ENCODE assay signal across 8 mouse cellular contexts in the genomic region with DNA sequence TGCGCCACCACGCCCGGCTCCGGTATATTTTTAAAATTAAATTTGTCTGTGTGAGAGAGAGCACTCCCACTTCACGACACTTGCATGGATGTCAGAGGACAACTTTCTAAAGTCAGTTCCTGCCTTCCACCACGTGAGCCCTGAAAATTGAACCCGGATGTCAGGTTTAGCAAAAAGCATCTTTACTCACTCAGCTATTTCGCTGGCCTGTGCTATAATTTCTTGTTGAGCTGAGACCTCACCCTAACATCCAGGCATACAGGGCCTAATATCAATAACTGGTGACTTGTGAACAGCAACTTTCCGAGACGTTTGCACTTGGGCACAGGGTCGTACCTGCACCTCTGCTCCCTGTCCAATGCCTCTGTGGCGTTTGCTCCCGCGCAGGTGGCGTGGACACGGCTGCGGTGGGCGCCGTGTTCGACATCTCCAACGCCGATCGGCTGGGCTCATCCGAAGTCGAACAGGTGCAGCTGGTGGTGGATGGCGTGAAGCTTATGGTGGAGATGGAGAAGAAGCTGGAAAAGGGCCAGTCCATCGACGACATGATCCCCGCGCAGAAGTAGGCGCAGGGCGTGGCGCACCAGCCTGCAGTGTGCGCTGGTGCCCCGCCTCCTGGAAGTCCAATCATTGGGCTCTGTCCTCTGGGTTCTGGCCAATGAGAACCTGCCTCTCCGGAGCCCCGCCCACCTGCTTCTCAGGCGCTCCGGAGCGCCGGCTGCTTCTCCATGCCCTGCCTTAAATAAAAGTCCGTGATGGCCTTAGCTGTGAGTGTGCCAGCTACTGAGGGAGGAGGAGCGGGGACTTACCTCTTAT. TPM values are rescaled to one million over a fixed set of nuclear protein-coding genes. Genes with fewer than 3 reads are reported as not detected.
A peak's percentile ranks its signal among the peaks of the same experiment; 100 is the strongest.
DNase-seq lines count a peak whose midpoint lies in the region; ATAC-seq and TF ChIP-seq lines count a peak whose summit lies in the region.

No protein-coding gene starts in this region.

- TF ChIP-seq CTCF in CH12.LX (conservative IDR thresholded peaks at IDR 0.05 in 1 of 2, IDR thresholded peaks at IDR 0.05 in 1 of 2; ENCODE audit: low read depth in 2 of 2, low read length in 2 of 2), result no peak

- no peak for TF ChIP-seq RAD21 in CH12.LX (IDR thresholded peaks at IDR 0.05; ENCODE audit: low read depth, low read length)

- no peaks in the 10 kb centered on the region for H3K9me3 ChIP-seq in CH12.LX (replicated peaks; ENCODE audit: low read length)
- no peaks in the 10 kb centered on the region for H3K9me3 ChIP-seq in forebrain, embryonic 12.5 days
- no peaks in the 10 kb centered on the region for H3K9me3 ChIP-seq in liver, embryonic 16.5 days (replicated peaks; ENCODE audit: control insufficient read depth, low read length)
- no peaks in the 10 kb centered on the region for H3K9me3 ChIP-seq in neural tube, embryonic 13.5 days

- no peak overlapping the region for H3K27ac ChIP-seq in CH12.LX (ENCODE audit: insufficient read depth, low read depth)
- H3K27ac ChIP-seq in forebrain, embryonic 12.5 days, result no peak overlapping the region
- no peak overlapping the region for H3K27ac ChIP-seq in liver, embryonic 16.5 days (ENCODE audit: low read length)
- no peak overlapping the region for H3K27ac ChIP-seq in neural tube, embryonic 13.5 days (replicated peaks)

- peak overlapping the region; percentile 29; the same call in 1 of the 2 replicates for H3K9ac ChIP-seq in CH12.LX (ENCODE audit: insufficient read depth, low read depth)
- peak overlapping the region; percentile 33; the same call in 1 of the 2 replicates for H3K9ac ChIP-seq in forebrain, embryonic 12.5 days
- H3K9ac ChIP-seq in liver, embryonic 16.5 days (ENCODE audit: low read depth, low read length), result no peak overlapping the region
- peak overlapping the region; percentile 54 for H3K9ac ChIP-seq in neural tube, embryonic 13.5 days

- H3K79me2 ChIP-seq in CH12.LX (replicated peaks; ENCODE audit: control insufficient read depth, extremely low read depth, insufficient read depth, poor library complexity, severe bottlenecking), result no peaks in the 10 kb centered on the region

- ATAC-seq in cerebellum, adult (ENCODE audit: insufficient number of reproducible peaks, low FRiP score, low TSS enrichment), result peak; percentile 79; the same call in 1 of the 2 replicates
- peak; percentile 97 for ATAC-seq in forebrain, embryonic 12.5 days (ENCODE audit: low FRiP score)
- peak; percentile 96 for ATAC-seq in liver, embryonic 16.5 days (ENCODE audit: low read depth)
- peak; percentile 97 for ATAC-seq in neural tube, embryonic 13.5 days (ENCODE audit: low read depth)

- peak overlapping the region; percentile 73 for H3K4me2 ChIP-seq in CH12.LX (ENCODE audit: insufficient read depth, low read depth, poor library complexity, severe bottlenecking)
- peak overlapping the region; percentile 72 for H3K4me2 ChIP-seq in forebrain, embryonic 12.5 days
- H3K4me2 ChIP-seq in liver, embryonic 16.5 days (ENCODE audit: low read depth, low read length), result peak overlapping the region; percentile 63
- H3K4me2 ChIP-seq in neural tube, embryonic 13.5 days, result peak overlapping the region; percentile 62

- no peak for TF ChIP-seq EP300 in CH12.LX (IDR thresholded peaks at IDR 0.05; ENCODE audit: low read length)

- in situ Hi-C loops in CH12.LX (cut with MboI; ENCODE audit: low pct_ligation_motif_present, low pct_unique_long_range_greater_than_20kb, low sequenced_read_pairs), result loop anchor here (25.0 kb wide), 2 partner anchors 141 to 441 kb away; a partner anchor contains a TSS

- TF ChIP-seq POLR2A in CH12.LX (IDR thresholded peaks at IDR 0.05; ENCODE audit: low read depth, low read length), result peak; percentile 34; the same call in 1 of the 2 replicates

- WGBS in forebrain, embryonic 12.5 days, result 14% methylated on average over 43 of the region's 43 CpGs
- 12% methylated on average over 39 of the region's 43 CpGs for WGBS in large intestine, adult 2 months
- WGBS in liver, embryonic 16.5 days (ENCODE audit: insufficient replicate concordance), result 10% methylated on average over 43 of the region's 43 CpGs
- WGBS in neural tube, embryonic 13.5 days, result 13% methylated on average over 43 of the region's 43 CpGs

- DNase-seq in CH12.LX (ENCODE audit: extremely low read depth), result peak; percentile 88
- DNase-seq in heart, postnatal 10 days, result peak; percentile 88 to 89
- DNase-seq in large intestine, adult 2 months (ENCODE audit: low read depth, low spot score), result peak; percentile 76
- peak; percentile 79 for DNase-seq in telencephalon, adult 2 months (ENCODE audit: low read depth, low spot score)

- peaks cover 3 to 14% of the 10 kb centered on the region in 2 experiments for H3K36me3 ChIP-seq in CH12.LX (replicated peaks in 1 of 2; ENCODE audit: control insufficient read depth in 1 of 2, insufficient read depth in 1 of 2, low read length in 1 of 2)
- H3K36me3 ChIP-seq in forebrain, embryonic 12.5 days (replicated peaks), result peaks cover 13% of the 10 kb centered on the region
- H3K36me3 ChIP-seq in liver, embryonic 16.5 days (ENCODE audit: control insufficient read depth, insufficient read depth), result no peaks in the 10 kb centered on the region
- peaks cover 17% of the 10 kb centered on the region for H3K36me3 ChIP-seq in neural tube, embryonic 13.5 days

- dilution Hi-C loops in CH12.LX (cut with MboI; ENCODE audit: extremely low pct_ligation_motif_present, extremely low pct_unique_long_range_greater_than_20kb, low sequenced_read_pairs), result no loop called here

- H3K4me1 ChIP-seq in CH12.LX (ENCODE audit: control insufficient read depth in 1 of 2, insufficient read depth in 2 of 2), result peaks cover 3 to 19% of the 10 kb centered on the region in 2 experiments
- peaks cover 11% of the 10 kb centered on the region for H3K4me1 ChIP-seq in forebrain, embryonic 12.5 days
- peaks cover 12% of the 10 kb centered on the region for H3K4me1 ChIP-seq in liver, embryonic 16.5 days (ENCODE audit: control insufficient read depth, low read depth, low read length)
- H3K4me1 ChIP-seq in neural tube, embryonic 13.5 days (replicated peaks), result peaks cover 13% of the 10 kb centered on the region; the same call in 1 of the 2 replicates

- peak overlapping the region in 2 of 3 experiments; percentile 19 to 67 for H3K4me3 ChIP-seq in CH12.LX (replicated peaks in 1 of 3; ENCODE audit: low read depth in 2 of 3, low read length in 2 of 3, poor library complexity in 1 of 3)
- H3K4me3 ChIP-seq in forebrain, embryonic 12.5 days (replicated peaks), result peak overlapping the region; percentile 43
- H3K4me3 ChIP-seq in liver, embryonic 16.5 days (ENCODE audit: low read depth, low read length), result peak overlapping the region; percentile 36; the same call in 1 of the 2 replicates
- peak overlapping the region; percentile 39 for H3K4me3 ChIP-seq in neural tube, embryonic 13.5 days

- H3K27me3 ChIP-seq in CH12.LX (replicated peaks), result peaks cover 42% of the 10 kb centered on the region
- H3K27me3 ChIP-seq in forebrain, embryonic 12.5 days, result peaks cover 70% of the 10 kb centered on the region
- peaks cover 37% of the 10 kb centered on the region for H3K27me3 ChIP-seq in liver, embryonic 16.5 days (ENCODE audit: control insufficient read depth, insufficient read depth, low read depth, low read length)
- peaks cover 65% of the 10 kb centered on the region for H3K27me3 ChIP-seq in neural tube, embryonic 13.5 days

- intact Hi-C loops in heart, postnatal 10 days (cut with DNase I), result no loop called here

RNA-seq across cellular contexts. Expression of a gene that starts 16.5 kb away (rescaled TPM):
- total RNA-seq in CH12.LX (2012; rRNA removed) (0.21 and 0.47 TPM in 2 replicates), CH12.LX (2014; rRNA removed) (0.08 and 0.92 TPM in 2 replicates)
- not detected in 2 replicates for polyA plus RNA-seq in CH12.LX (2012; ENCODE audit: insufficient read length, low read depth)
- polyA plus RNA-seq in forebrain, embryonic 12.5 days (2016; fragmentation: Nextera tagmentation; extraction: Ambion mirVana), result not detected in 2 replicates
- 1,000 to 10,000 TPM; 3,255 to 3,362 TPM for total RNA-seq in heart, postnatal 10 days (2021)
- 56.4 and 81.7 TPM in 2 replicates for polyA plus RNA-seq in large intestine, adult 2 months (2012; rRNA removed)
- 27.9 and 65.4 TPM in 2 replicates for polyA plus RNA-seq in liver, embryonic 16.5 days (2015; fragmentation: Nextera tagmentation; extraction: Ambion mirVana)
- 1.1 and 1.3 TPM in 2 replicates for polyA plus RNA-seq in neural tube, embryonic 13.5 days (2015; fragmentation: Nextera tagmentation; extraction: Ambion mirVana)

RNA-seq across cellular contexts. Expression of a gene that starts 17.1 kb away (rescaled TPM):
- 3.9 and 4.4 TPM in 2 replicates for total RNA-seq in CH12.LX (2012; rRNA removed)
- 0.17 TPM in 1 of 2 replicates, not detected in the other for total RNA-seq in CH12.LX (2014; rRNA removed)
- not detected in 2 replicates for polyA plus RNA-seq in CH12.LX (2012; ENCODE audit: insufficient read length, low read depth)
- 2.8 and 5.4 TPM in 2 replicates for polyA plus RNA-seq in forebrain, embryonic 12.5 days (2016; fragmentation: Nextera tagmentation; extraction: Ambion mirVana)
- under 1 TPM; 0.26 to 0.55 TPM for total RNA-seq in heart, postnatal 10 days (2021)
- 1.2 and 2.0 TPM in 2 replicates for polyA plus RNA-seq in large intestine, adult 2 months (2012; rRNA removed)
- 0.34 and 0.51 TPM in 2 replicates for polyA plus RNA-seq in liver, embryonic 16.5 days (2015; fragmentation: Nextera tagmentation; extraction: Ambion mirVana)
- 4.0 and 5.3 TPM in 2 replicates for polyA plus RNA-seq in neural tube, embryonic 13.5 days (2015; fragmentation: Nextera tagmentation; extraction: Ambion mirVana)

RNA-seq across cellular contexts. Expression of a gene that starts 37.6 kb away (rescaled TPM):
- 5.2 and 7.3 TPM in 2 replicates for total RNA-seq in CH12.LX (2012; rRNA removed)
- 1.7 and 1.9 TPM in 2 replicates for total RNA-seq in CH12.LX (2014; rRNA removed)
- 9.6 and 11.9 TPM in 2 replicates for polyA plus RNA-seq in CH12.LX (2012; ENCODE audit: insufficient read length, low read depth)
- 14.0 and 14.3 TPM in 2 replicates for polyA plus RNA-seq in forebrain, embryonic 12.5 days (2016; fragmentation: Nextera tagmentation; extraction: Ambion mirVana)
- 10 to 100 TPM; 26.6 to 26.8 TPM for total RNA-seq in heart, postnatal 10 days (2021)
- polyA plus RNA-seq in large intestine, adult 2 months (2012; rRNA removed), result 7.1 and 10.7 TPM in 2 replicates
- 0.99 and 1.3 TPM in 2 replicates for polyA plus RNA-seq in liver, embryonic 16.5 days (2015; fragmentation: Nextera tagmentation; extraction: Ambion mirVana)
- polyA plus RNA-seq in neural tube, embryonic 13.5 days (2015; fragmentation: Nextera tagmentation; extraction: Ambion mirVana), result 14.9 and 16.1 TPM in 2 replicates

RNA-seq across cellular contexts. Expression of a gene that starts 39.2 kb away (rescaled TPM):
- 40.6 and 43.8 TPM in 2 replicates for total RNA-seq in CH12.LX (2012; rRNA removed)
- 29.0 and 30.0 TPM in 2 replicates for total RNA-seq in CH12.LX (2014; rRNA removed)
- 31.7 and 33.5 TPM in 2 replicates for polyA plus RNA-seq in CH12.LX (2012; ENCODE audit: insufficient read length, low read depth)
- 23.3 and 23.7 TPM in 2 replicates for polyA plus RNA-seq in forebrain, embryonic 12.5 days (2016; fragmentation: Nextera tagmentation; extraction: Ambion mirVana)
- 10 to 100 TPM; 10.3 to 12.3 TPM for total RNA-seq in heart, postnatal 10 days (2021)
- polyA plus RNA-seq in large intestine, adult 2 months (2012; rRNA removed), result 28.7 and 36.5 TPM in 2 replicates
- 5.9 and 6.2 TPM in 2 replicates for polyA plus RNA-seq in liver, embryonic 16.5 days (2015; fragmentation: Nextera tagmentation; extraction: Ambion mirVana)
- polyA plus RNA-seq in neural tube, embryonic 13.5 days (2015; fragmentation: Nextera tagmentation; extraction: Ambion mirVana), result 18.6 and 20.5 TPM in 2 replicates

RNA-seq across cellular contexts. Expression of a gene that starts 42.1 kb away (rescaled TPM):
- total RNA-seq in CH12.LX (2012; rRNA removed) (0.08 TPM in 2 replicates), CH12.LX (2014; rRNA removed) (not detected in 2 replicates)
- polyA plus RNA-seq in CH12.LX (2012; ENCODE audit: insufficient read length, low read depth), result not detected in 2 replicates
- 0.51 and 0.69 TPM in 2 replicates for polyA plus RNA-seq in forebrain, embryonic 12.5 days (2016; fragmentation: Nextera tagmentation; extraction: Ambion mirVana)
- total RNA-seq in heart, postnatal 10 days (2021), result 1 to 10 TPM in 1 of 2 experiments, under 1 TPM in 1; 0.81 to 1.0 TPM
- 6.0 and 6.6 TPM in 2 replicates for polyA plus RNA-seq in large intestine, adult 2 months (2012; rRNA removed)
- polyA plus RNA-seq in liver, embryonic 16.5 days (2015; fragmentation: Nextera tagmentation; extraction: Ambion mirVana), result 0.54 and 0.55 TPM in 2 replicates
- polyA plus RNA-seq in neural tube, embryonic 13.5 days (2015; fragmentation: Nextera tagmentation; extraction: Ambion mirVana), result 0.32 and 0.52 TPM in 2 replicates

Comparison
In these comparisons a context has a peak if more than half of its experiments do, and no peak if none do; other contexts are left out.
1. RNA of a gene that starts 16.5 kb away (polyA plus RNA-seq): 56.4 to 81.7 TPM in large intestine, adult 2 months and 27.9 to 65.4 TPM in liver, embryonic 16.5 days; 1.1 to 1.3 TPM in neural tube, embryonic 13.5 days, not detected in forebrain, embryonic 12.5 days and not detected in CH12.LX; every median in the first group is over 10 times any median in the second.
2. Peak in every context shown above with its lines, with median percentiles within 50 percentile points of each other: DNase-seq, H3K4me2 ChIP-seq, H3K4me3 ChIP-seq and ATAC-seq.